Mouse (Mus musculus): ENCODE results near the gene Gm5294. TPM values are rescaled to one million over a fixed set of nuclear protein-coding genes. Genes with fewer than 3 reads are reported as not detected.
A peak's percentile ranks its signal among the peaks of the same experiment; 100 is the strongest.

Gene Gm5294
- polyA plus RNA-seq (2012; fragmentation: generic; extraction: Trizol), result not detected

- no peak for TF ChIP-seq MAX (IDR thresholded peaks at IDR 0.05; ENCODE audit: low read depth)
- TF ChIP-seq REST (IDR thresholded peaks at IDR 0.05; ENCODE audit: insufficient read depth, insufficient read length), result no peak
- no peak for TF ChIP-seq TCF12 (IDR thresholded peaks at IDR 0.05; ENCODE audit: insufficient read depth, poor library complexity, severe bottlenecking)
- TF ChIP-seq MYOD1 (IDR thresholded peaks at IDR 0.05; ENCODE audit: control insufficient read depth in 1 of 3, insufficient read length in 2 of 3, low read depth in 2 of 3), result no peak
- TF ChIP-seq SRF (IDR thresholded peaks at IDR 0.05; ENCODE audit: control insufficient read depth, insufficient read length, low read depth), result no peak
- H3K79me2 ChIP-seq (ENCODE audit: control insufficient read depth, insufficient read depth), result no peaks in the 10 kb centered on the region
- H3K4me2 ChIP-seq (ENCODE audit: low read depth), result no peak within 1 kb of the TSS
- peaks cover 13% of the 10 kb centered on the region for H3K27me3 ChIP-seq (ENCODE audit: control insufficient read depth, insufficient read depth, insufficient read length)
- H3K36me3 ChIP-seq (ENCODE audit: control insufficient read depth, insufficient read depth), result no peaks in the 10 kb centered on the region
- H3K4me3 ChIP-seq, result no peak within 1 kb of the TSS
- no peak within 1 kb of the TSS for H3ac ChIP-seq (ENCODE audit: control insufficient read depth, insufficient read length)
These were observed at the start of gene Gm5294 for GRCm38 (mm10) chr5:138819780-138820179. Gene Gm5294 (plus strand): TSS chr5:138820080.

- no peak overlapping the region for H3K4me3 ChIP-seq
These were observed 44.8 kb upstream of the Gm5294 start for GRCm38 (mm10) chr5:138775096-138775495.

GRCm38 (mm10) chr5:138776346-138776745 lies 43.5 kb upstream of the Gm5294 start:
- no peaks in the 10 kb centered on the region for H3K27me3 ChIP-seq (ENCODE audit: control insufficient read depth, insufficient read depth, insufficient read length)
- no peak overlapping the region for H3ac ChIP-seq (ENCODE audit: control insufficient read depth, insufficient read length)
- H3K4me3 ChIP-seq, result no peak overlapping the region
- H3K4me2 ChIP-seq (ENCODE audit: low read depth), result no peak overlapping the region
- H3K79me2 ChIP-seq (ENCODE audit: control insufficient read depth, insufficient read depth), result no peaks in the 10 kb centered on the region
- no peak for TF ChIP-seq REST (IDR thresholded peaks at IDR 0.05; ENCODE audit: insufficient read depth, insufficient read length)
- TF ChIP-seq MYOG (IDR thresholded peaks at IDR 0.05; ENCODE audit: control insufficient read depth in 1 of 3, insufficient read depth in 1 of 3, insufficient read length in 2 of 3, low read depth in 2 of 3), result no peak
- no peak for TF ChIP-seq MYOD1 (IDR thresholded peaks at IDR 0.05; ENCODE audit: control insufficient read depth in 1 of 3, insufficient read length in 2 of 3, low read depth in 2 of 3)
- TF ChIP-seq CEBPB (IDR thresholded peaks at IDR 0.05; ENCODE audit: insufficient read depth, poor library complexity, severe bottlenecking), result peak; percentile 62
- TF ChIP-seq E2F4 (IDR thresholded peaks at IDR 0.05; ENCODE audit: insufficient read depth), result no peak
- no peak for TF ChIP-seq MAX (IDR thresholded peaks at IDR 0.05; ENCODE audit: low read depth)
- TF ChIP-seq USF1 (IDR thresholded peaks at IDR 0.05; ENCODE audit: low read depth), result no peak
- no peak for TF ChIP-seq TCF12 (IDR thresholded peaks at IDR 0.05; ENCODE audit: insufficient read depth, poor library complexity, severe bottlenecking)
- peaks cover 3% of the 10 kb centered on the region for H3K36me3 ChIP-seq (ENCODE audit: control insufficient read depth, insufficient read depth)

More at GRCm38 (mm10) chr5:138775096-138775495, 44.8 kb upstream of the Gm5294 start:
- TF ChIP-seq MYOG (IDR thresholded peaks at IDR 0.05; ENCODE audit: control insufficient read depth in 1 of 3, insufficient read depth in 1 of 3, insufficient read length in 2 of 3, low read depth in 2 of 3) (no peak), TCF12 (IDR thresholded peaks at IDR 0.05; ENCODE audit: insufficient read depth, poor library complexity, severe bottlenecking) (no peak), REST (IDR thresholded peaks at IDR 0.05; ENCODE audit: insufficient read depth, insufficient read length) (no peak), MAX (IDR thresholded peaks at IDR 0.05; ENCODE audit: low read depth) (no peak)
- Histone ChIP-seq H3K27me3 (ENCODE audit: control insufficient read depth, insufficient read depth, insufficient read length) (no peaks in the 10 kb centered on the region), H3K4me2 (ENCODE audit: low read depth) (no peak overlapping the region), H3K79me2 (ENCODE audit: control insufficient read depth, insufficient read depth) (no peaks in the 10 kb centered on the region), H3ac (ENCODE audit: control insufficient read depth, insufficient read length) (no peak overlapping the region), H3K36me3 (ENCODE audit: control insufficient read depth, insufficient read depth) (no peaks in the 10 kb centered on the region)

- Histone ChIP-seq H3K4me2 (ENCODE audit: low read depth) (no peak overlapping the region), H3K27me3 (ENCODE audit: control insufficient read depth, insufficient read depth, insufficient read length) (no peaks in the 10 kb centered on the region), H3ac (ENCODE audit: control insufficient read depth, insufficient read length) (no peak overlapping the region), H3K79me2 (ENCODE audit: control insufficient read depth, insufficient read depth) (no peaks in the 10 kb centered on the region), H3K36me3 (ENCODE audit: control insufficient read depth, insufficient read depth) (peaks cover 3% of the 10 kb centered on the region), H3K4me3 (no peak overlapping the region)
- TF ChIP-seq MYOG (IDR thresholded peaks at IDR 0.05; ENCODE audit: control insufficient read depth in 1 of 3, insufficient read depth in 1 of 3, insufficient read length in 2 of 3, low read depth in 2 of 3) (peak in 1 of 3 experiments; percentile 40), SRF (IDR thresholded peaks at IDR 0.05; ENCODE audit: control insufficient read depth, insufficient read length, low read depth) (no peak), MYOD1 (IDR thresholded peaks at IDR 0.05; ENCODE audit: control insufficient read depth in 1 of 3, insufficient read length in 2 of 3, low read depth in 2 of 3) (peak in 1 of 3 experiments; percentile 62)
These were observed 41.0 kb upstream of the Gm5294 start for GRCm38 (mm10) chr5:138778731-138779463.

GRCm38 (mm10) chr5:138779655-138780054 lies 40.2 kb upstream of the Gm5294 start:
- Histone ChIP-seq H3K79me2 (ENCODE audit: control insufficient read depth, insufficient read depth) (no peaks in the 10 kb centered on the region), H3K36me3 (ENCODE audit: control insufficient read depth, insufficient read depth) (peaks cover 3% of the 10 kb centered on the region), H3ac (ENCODE audit: control insufficient read depth, insufficient read length) (no peak overlapping the region), H3K4me3 (no peak overlapping the region), H3K4me2 (ENCODE audit: low read depth) (no peak overlapping the region), H3K27me3 (ENCODE audit: control insufficient read depth, insufficient read depth, insufficient read length) (no peaks in the 10 kb centered on the region)
- no peak for TF ChIP-seq MYOD1 (IDR thresholded peaks at IDR 0.05; ENCODE audit: control insufficient read depth in 1 of 3, insufficient read length in 2 of 3, low read depth in 2 of 3)
- no peak for TF ChIP-seq MAX (IDR thresholded peaks at IDR 0.05; ENCODE audit: low read depth)
- TF ChIP-seq E2F4 (IDR thresholded peaks at IDR 0.05; ENCODE audit: insufficient read depth), result no peak

GRCm38 (mm10) chr5:138782697-138783096 lies 37.2 kb upstream of the Gm5294 start:
- Histone ChIP-seq H3K4me3 (no peak overlapping the region), H3K79me2 (ENCODE audit: control insufficient read depth, insufficient read depth) (no peaks in the 10 kb centered on the region), H3K4me2 (ENCODE audit: low read depth) (no peak overlapping the region), H3K36me3 (ENCODE audit: control insufficient read depth, insufficient read depth) (peaks cover 3% of the 10 kb centered on the region), H3K27me3 (ENCODE audit: control insufficient read depth, insufficient read depth, insufficient read length) (no peaks in the 10 kb centered on the region), H3ac (ENCODE audit: control insufficient read depth, insufficient read length) (no peak overlapping the region)
- TF ChIP-seq REST (IDR thresholded peaks at IDR 0.05; ENCODE audit: insufficient read depth, insufficient read length) (no peak), CEBPB (IDR thresholded peaks at IDR 0.05; ENCODE audit: insufficient read depth, poor library complexity, severe bottlenecking) (no peak), MYOG (IDR thresholded peaks at IDR 0.05; ENCODE audit: control insufficient read depth in 1 of 3, insufficient read depth in 1 of 3, insufficient read length in 2 of 3, low read depth in 2 of 3) (no peak), USF1 (IDR thresholded peaks at IDR 0.05; ENCODE audit: low read depth) (no peak), TCF3 (IDR thresholded peaks at IDR 0.05; ENCODE audit: insufficient read length, low read depth) (no peak), SRF (IDR thresholded peaks at IDR 0.05; ENCODE audit: control insufficient read depth, insufficient read length, low read depth) (no peak), POLR2AphosphoS2 (IDR thresholded peaks at IDR 0.05; ENCODE audit: insufficient read length, low read depth) (no peak), POLR2A (IDR thresholded peaks at IDR 0.05; ENCODE audit: insufficient read length, low read depth) (no peak), MAX (IDR thresholded peaks at IDR 0.05; ENCODE audit: low read depth) (no peak), TCF12 (IDR thresholded peaks at IDR 0.05; ENCODE audit: insufficient read depth, poor library complexity, severe bottlenecking) (no peak), MYOD1 (IDR thresholded peaks at IDR 0.05; ENCODE audit: control insufficient read depth in 1 of 3, insufficient read length in 2 of 3, low read depth in 2 of 3) (no peak), E2F4 (IDR thresholded peaks at IDR 0.05; ENCODE audit: insufficient read depth) (no peak)

All from myocyte (in vitro differentiated cells).